Mouse (Mus musculus): ENCODE measurements around the gene Pparg.

The Pparg gene

GRCm38 (mm10) chr6:115360776-115361605 lies at the start of gene Pparg:
TSS of gene Pparg (plus strand) at chr6:115360951.
- DNase-seq: no peak

- no peak for DNase-seq
Observed at GRCm38 (mm10) chr6:115312780-115313179, 48.0 kb upstream of the Pparg start.

GRCm38 (mm10) chr6:115313235-115313738 lies 47.5 kb upstream of the Pparg start:
- peak; percentile 40 for DNase-seq

- DNase-seq: no peak
Observed at GRCm38 (mm10) chr6:115313910-115314309, 46.8 kb upstream of the Pparg start.

GRCm38 (mm10) chr6:115315770-115316169 lies 45.0 kb upstream of the Pparg start:
- no peak for DNase-seq

- DNase-seq: no peak
Observed at GRCm38 (mm10) chr6:115316811-115317221, 43.9 kb upstream of the Pparg start.

- DNase-seq: no peak
Observed at GRCm38 (mm10) chr6:115318811-115319210, 41.9 kb upstream of the Pparg start.

- no peak for DNase-seq
Observed at GRCm38 (mm10) chr6:115319686-115320085, 41.1 kb upstream of the Pparg start.

GRCm38 (mm10) chr6:115320927-115321714 lies 39.6 kb upstream of the Pparg start:
- DNase-seq: no peak

GRCm38 (mm10) chr6:115321883-115322351 lies 38.8 kb upstream of the Pparg start:
- peak; percentile 19 for DNase-seq

- no peak for DNase-seq
Observed at GRCm38 (mm10) chr6:115322956-115323355, 37.8 kb upstream of the Pparg start.

GRCm38 (mm10) chr6:115330964-115331363 lies 29.8 kb upstream of the Pparg start:
- DNase-seq: peak; percentile 9

- DNase-seq: no peak
Observed at GRCm38 (mm10) chr6:115333099-115333694, 27.6 kb upstream of the Pparg start.

GRCm38 (mm10) chr6:115335536-115335935 lies 25.2 kb upstream of the Pparg start:
- no peak for DNase-seq

GRCm38 (mm10) chr6:115340084-115340483 lies 20.7 kb upstream of the Pparg start:
- no peak for DNase-seq

GRCm38 (mm10) chr6:115343096-115343495 lies 17.7 kb upstream of the Pparg start:
- DNase-seq: no peak

GRCm38 (mm10) chr6:115343570-115343969 lies 17.2 kb upstream of the Pparg start:
- DNase-seq: no peak

GRCm38 (mm10) chr6:115344101-115344500 lies 16.6 kb upstream of the Pparg start:
- DNase-seq: no peak

- DNase-seq: no peak
Observed at GRCm38 (mm10) chr6:115344513-115344912, 16.2 kb upstream of the Pparg start.

- DNase-seq: no peak
Observed at GRCm38 (mm10) chr6:115345013-115345412, 15.7 kb upstream of the Pparg start.

- DNase-seq: no peak
Observed at GRCm38 (mm10) chr6:115349641-115350464, 10.9 kb upstream of the Pparg start.

Data from layer of hippocampus, adult 9-11 months (tissue).